Mouse (Mus musculus): ENCODE results near the gene Cadm4.

DNA sequence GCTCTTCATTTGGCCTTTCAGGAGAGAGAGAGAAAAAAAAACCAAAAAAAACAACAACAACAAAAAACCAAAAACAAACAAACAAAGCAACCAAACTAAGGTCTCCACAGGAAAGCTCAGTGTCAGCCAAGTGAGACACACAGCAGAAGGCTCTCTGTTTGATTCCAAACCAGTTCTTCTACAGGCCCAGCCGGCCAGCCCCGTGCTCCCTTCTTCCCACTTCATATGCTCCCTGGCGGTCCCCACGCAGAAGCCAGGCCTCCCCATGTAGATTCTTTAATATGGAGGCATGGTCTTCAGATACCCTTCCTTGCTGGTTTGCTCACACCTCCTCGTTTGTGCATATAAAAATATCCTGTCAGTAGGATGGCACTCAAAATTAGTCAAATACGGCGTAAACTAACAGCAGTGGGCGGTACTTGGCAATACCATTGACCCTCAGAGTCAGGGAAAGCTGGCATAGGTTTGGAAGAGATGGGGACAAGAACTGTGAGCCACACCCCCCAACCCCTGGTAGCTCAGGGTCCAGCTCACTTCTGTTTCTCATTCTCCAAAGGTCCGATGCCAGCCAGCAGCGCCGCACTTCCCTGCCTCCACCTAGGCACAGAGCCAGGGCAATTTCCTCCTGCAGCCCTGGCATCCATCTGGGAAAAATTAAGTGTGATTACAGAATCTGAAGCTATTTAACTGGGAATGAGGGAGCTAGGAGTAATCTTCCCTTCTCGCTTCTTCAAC lies 44.0 kb downstream of the Cadm4 start:
- no peak for TF ChIP-seq CTCF (IDR thresholded peaks at IDR 0.05)
- no peak for TF ChIP-seq POLR2A (IDR thresholded peaks at IDR 0.05; ENCODE audit: insufficient read depth, low read depth, low read length)
- TF ChIP-seq EP300 (IDR thresholded peaks at IDR 0.05; ENCODE audit: insufficient read depth, low read depth, low read length), result no peak

Data from heart, adult 2 months (tissue).